Mouse (Mus musculus) forebrain, postnatal 0 days (tissue): ENCODE results near the gene Col25a1. TPM values are rescaled to one million over a fixed set of nuclear protein-coding genes. Genes with fewer than 3 reads are reported as not detected.
A peak's percentile ranks its signal among the peaks of the same experiment; 100 is the strongest.

Source experiments
- ATAC-seq: fragments of 200-750 bp; cut with Nextera tagmentation; 2 replicates; pipeline ENCODE4 v1.8.0; 2017; ENCODE audit warnings: mild to moderate bottlenecking, moderate library complexity
- DNase-seq: peaks from one replicate; pipeline ENCODE4 v3.0.0-alpha.2; 2015
- H3K27ac ChIP-seq: fragments of 300-500 bp; sonication (generic); 2 replicates; pipeline ENCODE4 v1.5.1; 2014; ENCODE audit warnings: low read depth, mild to moderate bottlenecking, antibody characterized with exemption, low read length, moderate library complexity, mixed read lengths
- H3K27me3 ChIP-seq: fragments of 300-500 bp; sonication (generic); 2 replicates; pipeline ENCODE4 v1.6.1; 2014; ENCODE audit warnings: mild to moderate bottlenecking, low read length, mixed read lengths; ENCODE audit not compliant: insufficient read depth
- H3K36me3 ChIP-seq: fragments of 300-500 bp; sonication (generic); 2 replicates; pipeline ENCODE4 v1.6.1; 2014; ENCODE audit warnings: mild to moderate bottlenecking, moderate library complexity; ENCODE audit not compliant: insufficient read depth
- H3K4me1 ChIP-seq: fragments of 300-500 bp; sonication (generic); 2 replicates; pipeline ENCODE4 v1.6.1; 2014; ENCODE audit warnings: antibody characterized with exemption; ENCODE audit not compliant: insufficient read depth
- H3K4me2 ChIP-seq: fragments of 300-500 bp; sonication (generic); 2 replicates; pipeline ENCODE4 v1.6.1; 2014; ENCODE audit warnings: low read depth, mild to moderate bottlenecking, moderate library complexity
- H3K4me3 ChIP-seq: fragments of 300-500 bp; sonication (generic); 2 replicates; pipeline ENCODE4 v1.5.1; 2014; ENCODE audit warnings: low read depth, low read length, mixed read lengths
- H3K9ac ChIP-seq: fragments of 300-500 bp; sonication (generic); 2 replicates; pipeline ENCODE4 v1.6.1; 2014; ENCODE audit warnings: mild to moderate bottlenecking
- H3K9me3 ChIP-seq: fragments of 300-500 bp; sonication (generic); 2 replicates; pipeline ENCODE4 v1.6.1; 2016; ENCODE audit warnings: low read length
- CTCF ChIP-seq: sonication (generic); IDR thresholded peaks from 2 replicates; pipeline ENCODE4 v1.5.1; 2016; ENCODE audit warnings: antibody characterized with exemption, control low read depth, low read depth
- WGBS: fragments of 180-500 bp; shearing (Covaris S2); extraction: QIAGEN DNeasy Blood & Tissue Kit; methylation state at CpG from one replicate; pipeline ENCODE4 v1.1.7; 2014; 5-methylcytosine and 5-hydroxymethylcytosine counted together
- polyA plus RNA-seq: library from polyadenylated mRNA; unstranded; fragments of >200 nt; fragmentation: Nextera tagmentation; extraction: Ambion mirVana; gene quantifications from 2 replicates; pipeline ENCODE4 v1.2.1, GENCODE M21; 2015
- total RNA-seq: library from RNA; depleted of rRNA; stranded (reverse); fragments of >200 nt; gene quantifications from 2 replicates; pipeline ENCODE4 v1.2.3, GENCODE M21; 2014

Gene Col25a1
- total and polyA plus RNA-seq, 2 experiments from 2014 or later = 5.7 to 23.7 TPM

GRCm38 (mm10) chr3:130242647-130243296 is 111.5 kb downstream of the Col25a1 start:
- Histone ChIP-seq H3K27me3 (no peaks in the 10 kb centered on the region), H3K36me3 (no peaks in the 10 kb centered on the region), H3K9ac (no peak overlapping the region), H3K9me3 (no peaks in the 10 kb centered on the region), H3K4me2 (no peak overlapping the region), H3K4me1 (no peaks in the 10 kb centered on the region), H3K27ac (no peak overlapping the region), H3K4me3 (no peak overlapping the region)
- no peak for TF ChIP-seq CTCF
- ATAC-seq (no peak; the same call in 1 of the 2 replicates), DNase-seq (no peak)
- WGBS = 47% methylated on average over 8 of the region's 8 CpGs

DNA sequence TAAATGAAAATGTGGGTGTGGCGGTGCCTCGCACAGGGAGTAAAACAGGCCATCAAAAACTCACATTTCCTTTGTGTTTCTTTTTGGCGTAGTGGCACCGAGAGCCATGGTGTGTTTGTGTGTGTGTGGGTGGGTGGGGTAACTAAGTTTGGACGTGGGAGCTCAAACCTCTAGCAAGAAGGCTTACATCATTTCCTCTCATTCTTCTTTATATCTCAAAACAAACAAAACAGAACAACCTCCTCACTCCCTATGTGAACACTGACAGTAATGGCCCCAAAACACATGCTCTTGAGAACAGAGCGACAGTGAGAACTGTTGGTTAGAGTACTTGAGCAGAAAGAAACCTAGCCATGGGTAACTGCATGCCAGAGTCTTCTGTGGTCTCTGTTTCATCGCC is 121.1 kb downstream of the Col25a1 start:
- Histone ChIP-seq H3K4me3 (no peak overlapping the region), H3K9ac (no peak overlapping the region), H3K9me3 (no peaks in the 10 kb centered on the region), H3K4me2 (no peak overlapping the region), H3K27me3 (no peaks in the 10 kb centered on the region), H3K27ac (no peak overlapping the region), H3K36me3 (no peaks in the 10 kb centered on the region), H3K4me1 (no peaks in the 10 kb centered on the region)
- no peak for DNase-seq
- TF ChIP-seq CTCF = no peak
- ATAC-seq = no peak
- 83% methylated on average over 7 of the region's 7 CpGs for WGBS

DNA sequence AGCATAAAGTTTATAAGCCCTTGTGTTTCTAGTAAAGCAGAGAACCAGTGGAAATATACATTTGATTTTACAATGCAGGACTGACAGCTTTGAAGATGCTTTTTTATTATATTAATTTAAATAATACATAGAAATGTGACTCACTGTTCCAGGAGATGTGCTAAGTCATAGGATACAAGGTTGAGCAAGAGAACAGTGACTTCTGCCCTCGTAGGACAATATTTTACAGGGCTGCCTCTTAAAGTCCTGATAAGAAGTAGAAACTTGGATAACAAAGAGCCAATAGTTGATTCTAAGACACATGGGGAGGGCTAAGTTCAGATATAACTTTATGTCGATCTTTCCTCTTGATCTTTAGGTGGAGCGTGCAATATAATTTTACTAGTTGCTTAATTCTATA is 124.8 kb downstream of the Col25a1 start:
- ATAC-seq = no peak
- Histone ChIP-seq H3K4me2 (no peak overlapping the region), H3K27me3 (no peaks in the 10 kb centered on the region), H3K27ac (no peak overlapping the region), H3K4me1 (no peaks in the 10 kb centered on the region), H3K4me3 (no peak overlapping the region), H3K9me3 (no peaks in the 10 kb centered on the region), H3K36me3 (no peaks in the 10 kb centered on the region), H3K9ac (no peak overlapping the region)
- no peak for TF ChIP-seq CTCF
- WGBS = 97% methylated on average over 3 of the region's 3 CpGs
- DNase-seq = no peak

GRCm38 (mm10) chr3:130256610-130257009 is 125.3 kb downstream of the Col25a1 start:
- H3K27me3 ChIP-seq = no peaks in the 10 kb centered on the region
- H3K36me3 ChIP-seq = no peaks in the 10 kb centered on the region
- ATAC-seq (no peak), DNase-seq (no peak)
- no peak overlapping the region for H3K27ac ChIP-seq
- 86% methylated on average over 7 of the region's 7 CpGs for WGBS
- H3K4me2 ChIP-seq = no peak overlapping the region
- H3K4me1 ChIP-seq = no peaks in the 10 kb centered on the region
- H3K4me3 ChIP-seq = no peak overlapping the region
- H3K9me3 ChIP-seq = no peaks in the 10 kb centered on the region
- TF ChIP-seq CTCF = no peak
- H3K9ac ChIP-seq = no peak overlapping the region

DNA sequence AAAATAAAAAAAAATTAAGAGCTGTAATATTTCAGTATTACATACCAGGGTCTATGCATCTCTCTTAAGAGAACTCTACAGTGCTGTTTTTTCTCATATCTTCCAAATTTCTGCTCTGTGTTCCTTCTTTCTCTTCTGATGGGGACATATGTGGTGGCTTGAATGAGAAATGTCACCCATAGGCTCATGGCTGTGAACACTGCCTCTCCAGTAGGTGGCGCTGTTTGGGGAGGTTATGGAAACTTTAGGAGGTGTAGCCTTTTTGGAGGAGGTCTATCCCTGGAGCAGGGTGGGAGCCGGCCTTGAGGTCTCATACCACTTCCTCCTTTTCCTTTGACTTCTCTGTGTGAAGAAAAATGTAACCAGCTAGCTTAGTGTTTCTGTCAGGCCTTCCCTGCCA is 128.4 kb downstream of the Col25a1 start:
- H3K36me3 ChIP-seq = no peaks in the 10 kb centered on the region
- peak; percentile 34; the same call in 1 of the 2 replicates for TF ChIP-seq CTCF
- H3K4me2 ChIP-seq = no peak overlapping the region
- DNase-seq (no peak), ATAC-seq (no peak)
- no peaks in the 10 kb centered on the region for H3K4me1 ChIP-seq
- WGBS = 95% methylated on average over 2 of the region's 2 CpGs
- H3K9me3 ChIP-seq = no peaks in the 10 kb centered on the region
- no peak overlapping the region for H3K4me3 ChIP-seq
- no peak overlapping the region for H3K9ac ChIP-seq
- no peak overlapping the region for H3K27ac ChIP-seq
- H3K27me3 ChIP-seq = no peaks in the 10 kb centered on the region

DNA sequence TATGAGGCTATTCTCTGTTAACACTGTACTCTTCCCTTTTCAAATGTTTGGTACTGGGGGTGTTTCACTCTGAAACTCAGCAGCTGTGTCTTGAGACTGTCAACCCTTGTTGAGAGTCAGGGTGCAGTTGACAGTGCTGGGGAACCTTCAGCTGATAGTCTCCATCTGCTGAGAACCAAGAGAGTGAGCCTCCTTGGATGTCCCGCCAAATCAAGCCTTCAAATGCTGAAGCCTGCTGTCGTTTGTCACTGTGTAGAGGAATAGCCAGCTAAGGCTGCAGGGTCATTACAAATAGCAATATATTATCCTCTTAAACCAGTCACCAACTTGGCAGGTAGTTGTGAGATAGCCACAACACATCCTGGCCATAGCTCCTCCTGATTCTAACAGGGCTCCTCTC is 129.0 kb downstream of the Col25a1 start:
- no peak overlapping the region for H3K27ac ChIP-seq
- no peak overlapping the region for H3K9ac ChIP-seq
- no peak for TF ChIP-seq CTCF
- H3K4me2 ChIP-seq = no peak overlapping the region
- H3K4me1 ChIP-seq = no peaks in the 10 kb centered on the region
- WGBS = 90% methylated on average over 2 of the region's 2 CpGs
- no peak overlapping the region for H3K4me3 ChIP-seq
- no peak for DNase-seq
- no peaks in the 10 kb centered on the region for H3K9me3 ChIP-seq
- no peak for ATAC-seq
- H3K36me3 ChIP-seq = no peaks in the 10 kb centered on the region
- H3K27me3 ChIP-seq = no peaks in the 10 kb centered on the region

DNA sequence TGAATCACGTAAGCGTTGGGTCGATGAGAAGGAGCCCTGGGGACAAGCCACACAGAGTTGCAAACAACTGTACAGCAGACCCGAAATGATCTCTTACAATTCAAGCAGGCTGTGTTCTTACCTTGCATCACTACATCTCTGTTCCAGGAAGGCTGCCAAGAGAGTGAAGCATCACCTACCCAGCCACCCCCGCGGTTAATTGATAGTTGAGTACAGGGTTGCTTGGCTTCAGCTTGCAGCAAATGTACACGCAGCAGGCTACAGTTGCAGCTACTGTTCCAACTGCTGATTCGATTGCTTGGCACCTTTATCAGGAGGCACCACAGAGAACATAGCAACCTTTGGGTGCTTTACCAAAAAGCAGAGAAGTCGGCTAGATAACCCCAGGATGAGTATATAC is 133.8 kb downstream of the Col25a1 start:
- TF ChIP-seq CTCF = no peak
- DNase-seq (no peak), ATAC-seq (no peak)
- Histone ChIP-seq H3K4me2 (no peak overlapping the region), H3K4me3 (no peak overlapping the region), H3K9ac (no peak overlapping the region), H3K27ac (no peak overlapping the region), H3K9me3 (no peaks in the 10 kb centered on the region), H3K4me1 (no peaks in the 10 kb centered on the region), H3K36me3 (no peaks in the 10 kb centered on the region), H3K27me3 (no peaks in the 10 kb centered on the region)
- 81% methylated on average over 9 of the region's 9 CpGs for WGBS

GRCm38 (mm10) chr3:130270509-130270908 is 139.2 kb downstream of the Col25a1 start:
- Histone ChIP-seq H3K36me3 (no peaks in the 10 kb centered on the region), H3K4me2 (no peak overlapping the region), H3K4me1 (no peaks in the 10 kb centered on the region), H3K9ac (no peak overlapping the region), H3K27me3 (no peaks in the 10 kb centered on the region), H3K9me3 (no peaks in the 10 kb centered on the region), H3K4me3 (no peak overlapping the region), H3K27ac (peak overlapping the region; percentile 54)
- WGBS = 67% methylated on average over 3 of the region's 3 CpGs
- ATAC-seq (peak; percentile 88), DNase-seq (no peak)
- no peak for TF ChIP-seq CTCF
